Mouse (Mus musculus) macrophage (primary cell): ENCODE measurements around the gene Olfr263. TPM values are rescaled to one million over a fixed set of nuclear protein-coding genes. Genes with fewer than 3 reads are reported as not detected.
"Not testable (repeated sequence)": the region's sequence is repeated elsewhere in the genome, so short reads cannot be mapped to it uniquely, and the experiment has no call there.

Experiments
- H3K27ac ChIP-seq: fragments of 350-480 bp; formaldehyde crosslinking; 2 replicates; pipeline ENCODE4 v1.9.0; 2021
- H3K36me3 ChIP-seq: fragments of 350-480 bp; formaldehyde crosslinking; 2 replicates; pipeline ENCODE4 v1.9.0; 2021; ENCODE audit errors: inconsistent target
- H3K4me3 ChIP-seq: fragments of 350-480 bp; formaldehyde crosslinking; 2 replicates; pipeline ENCODE4 v1.9.0; 2021; ENCODE audit errors: inconsistent target
- H3K79me2 ChIP-seq: fragments of 350-480 bp; formaldehyde crosslinking; 2 replicates; pipeline ENCODE4 v1.9.0; 2021; ENCODE audit errors: inconsistent target
- WGBS: methylation state at CpG from one replicate; pipeline ENCODE4 v1.1.7; 2026; ENCODE audit warnings: inconsistent platforms; ENCODE audit not compliant: missing documents; 5-methylcytosine and 5-hydroxymethylcytosine counted together
- polyA plus RNA-seq: library from polyadenylated mRNA; stranded (reverse); fragments of 250-400 nt; gene quantifications from 3 replicates; pipeline ENCODE4 v1.2.4, GENCODE M21; 2018; ENCODE audit warnings: inconsistent platforms
- total RNA-seq, 78 experiments: library from RNA; depleted of rRNA; stranded (reverse); fragments of 250-400 nt; gene quantifications; 1 replicate in 9 of 78; 2 replicates in 24 of 78; 3 replicates in 43 of 78; 4 replicates in 2 of 78; pipeline ENCODE4 v1.2.4; 2018; ENCODE audit warnings: inconsistent platforms in 56 of 78

The Olfr263 gene
- total RNA-seq (2018; cell fraction: chromatin; rRNA removed): not detected
- total RNA-seq (2018; cell fraction: cytosol; rRNA removed): not detected
- total RNA-seq (2018; cell fraction: nucleus; rRNA removed): not detected
- polyA plus RNA-seq: not detected in 3 replicates

DNA sequence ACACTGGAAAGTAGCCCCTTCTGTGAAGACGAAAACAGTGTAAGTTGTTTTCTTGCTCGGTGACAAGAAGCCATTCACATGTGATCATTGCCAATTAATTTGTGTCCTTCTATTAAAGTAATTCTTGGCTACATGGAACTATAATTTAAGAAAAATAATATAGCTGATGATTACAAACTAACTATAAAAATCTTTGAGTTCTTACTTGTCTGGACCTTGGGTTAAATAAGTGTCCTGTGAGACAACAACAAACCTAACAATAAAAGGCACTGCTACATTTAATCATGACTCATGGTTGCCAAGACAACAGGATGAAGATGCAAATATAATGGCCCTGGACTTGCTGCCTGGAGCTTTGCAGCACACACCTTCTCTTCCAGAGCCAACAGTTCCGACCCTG lies at the start of gene Olfr263:
Olfr263 (plus strand) TSS at position 301 of the 400 bp plus-strand sequence.
- not testable (repeated sequence) for H3K27ac ChIP-seq, H3K4me3 ChIP-seq, H3K79me2 ChIP-seq, H3K36me3 ChIP-seq
- WGBS: 70% methylated on average over 2 of the region's 3 CpGs

DNA sequence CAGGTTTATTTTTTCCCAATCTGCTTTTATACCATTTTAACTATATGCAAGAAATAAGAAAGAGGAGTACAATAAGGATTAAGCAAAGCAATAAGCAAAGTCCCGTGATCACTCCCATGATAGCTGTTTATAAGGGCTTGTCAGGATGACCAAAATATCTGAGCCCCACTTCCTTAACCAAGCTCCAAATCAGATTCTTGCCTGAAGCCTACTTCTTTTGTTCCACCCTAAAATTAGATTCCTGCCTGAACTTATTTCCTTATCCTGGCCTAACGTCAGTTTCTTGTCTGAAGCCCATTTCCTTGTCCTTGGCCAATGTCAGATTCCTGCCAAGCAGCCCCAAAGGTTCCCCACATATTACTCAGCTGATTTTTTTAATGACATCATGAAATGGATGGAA lies 46.8 kb upstream of the Olfr263 start:
- 53% methylated on average over 2 of the region's 2 CpGs for WGBS
- Histone ChIP-seq H3K36me3 (no peaks in the 10 kb centered on the region), H3K79me2 (no peaks in the 10 kb centered on the region), H3K4me3 (no peak overlapping the region), H3K27ac (no peak overlapping the region)

DNA sequence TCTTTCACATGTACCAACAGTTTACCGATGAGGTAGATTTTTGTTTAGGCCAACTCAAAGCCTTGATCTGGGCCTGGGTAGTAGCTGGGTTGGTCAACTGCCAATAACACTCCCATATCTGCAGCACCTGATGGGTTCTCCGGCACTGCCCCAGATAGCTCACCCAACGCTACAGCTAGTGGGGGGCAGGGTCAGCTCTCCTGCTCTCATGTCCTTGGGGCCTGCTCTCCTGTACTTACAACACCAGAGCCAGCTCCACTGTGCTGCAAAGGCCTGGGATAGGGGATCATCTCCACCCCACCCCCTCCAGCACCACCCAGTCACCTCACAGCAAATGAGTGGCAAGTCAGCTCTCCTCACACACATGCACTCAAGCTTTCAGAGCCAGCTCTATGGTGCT lies 19.7 kb upstream of the Olfr263 start:
- WGBS: 94% methylated on average over 3 of the region's 3 CpGs
- H3K79me2 ChIP-seq: no peaks in the 10 kb centered on the region
- no peaks in the 10 kb centered on the region for H3K36me3 ChIP-seq
- no peak overlapping the region for H3K4me3 ChIP-seq
- H3K27ac ChIP-seq: no peak overlapping the region

DNA sequence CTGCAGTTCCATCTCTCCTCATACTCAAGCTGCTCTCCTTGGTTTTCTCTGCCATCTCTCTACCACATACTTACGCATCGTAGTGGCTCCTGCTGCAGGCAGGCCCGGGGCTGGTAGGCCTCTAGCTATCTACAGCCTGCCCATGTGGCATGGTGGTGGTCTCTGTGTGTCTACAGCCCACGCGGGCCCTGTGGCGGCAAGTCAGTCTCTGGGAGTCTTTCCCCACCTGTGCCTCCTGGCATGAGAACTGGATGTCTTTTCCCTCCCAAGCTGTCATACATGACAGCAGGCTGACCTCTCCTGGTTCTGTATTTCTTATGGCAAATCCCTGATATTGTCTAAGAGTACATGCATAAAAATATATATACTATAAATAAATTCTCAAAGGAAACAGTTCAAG lies 19.0 kb upstream of the Olfr263 start:
- Histone ChIP-seq H3K36me3 (no peaks in the 10 kb centered on the region), H3K27ac (no peak overlapping the region), H3K4me3 (no peak overlapping the region), H3K79me2 (no peaks in the 10 kb centered on the region)
- 92% methylated on average over 6 of the region's 6 CpGs for WGBS

DNA sequence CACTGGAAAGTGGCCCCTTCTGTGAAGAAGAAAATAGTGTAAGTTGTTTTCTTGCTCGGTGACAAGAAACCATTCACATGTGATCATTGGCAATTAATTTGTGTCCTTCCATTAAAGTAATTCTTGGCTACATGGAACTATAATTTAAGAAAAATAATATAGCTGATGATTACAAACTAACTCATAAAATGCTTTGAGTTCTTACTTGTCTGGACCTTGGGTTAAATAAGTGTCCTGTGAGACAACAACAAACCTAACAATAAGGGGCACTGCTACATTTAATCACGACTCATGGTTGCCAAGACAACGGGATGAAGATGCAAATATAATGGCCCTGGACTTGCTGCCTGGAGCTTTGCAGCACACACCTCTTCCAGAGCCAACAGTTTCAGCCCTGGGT lies 18.3 kb upstream of the Olfr263 start, which contains the start of gene Olfr1369-ps1:
Olfr1369-ps1 (plus strand) TSS at position 301 of the 400 bp plus-strand sequence.
- not testable (repeated sequence) for H3K27ac ChIP-seq, H3K36me3 ChIP-seq, H3K79me2 ChIP-seq, H3K4me3 ChIP-seq
- 83% methylated on average over 3 of the region's 3 CpGs for WGBS

DNA sequence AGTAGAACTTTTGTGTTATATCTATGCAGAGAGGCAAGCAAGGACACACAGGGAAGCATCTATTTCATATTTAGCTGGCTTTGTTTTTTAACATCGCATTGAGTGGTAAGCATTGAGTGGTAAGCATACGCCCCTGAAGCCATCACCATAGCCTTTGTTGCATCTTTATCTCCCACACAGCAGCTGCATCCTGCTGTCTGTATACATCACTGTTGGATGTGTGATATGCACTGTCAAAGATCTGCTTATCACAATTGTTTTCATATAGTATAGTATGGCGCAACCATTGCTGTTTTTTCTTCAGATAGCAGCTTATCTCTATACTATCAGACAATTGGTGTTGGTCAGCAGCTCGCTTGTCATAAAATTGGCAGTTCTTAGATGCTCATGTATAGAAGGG lies 15.3 kb upstream of the Olfr263 start:
- Histone ChIP-seq H3K4me3 (no peak overlapping the region), H3K27ac (no peak overlapping the region), H3K36me3 (no peaks in the 10 kb centered on the region), H3K79me2 (no peaks in the 10 kb centered on the region)
- 78% methylated on average over 4 of the region's 4 CpGs for WGBS

DNA sequence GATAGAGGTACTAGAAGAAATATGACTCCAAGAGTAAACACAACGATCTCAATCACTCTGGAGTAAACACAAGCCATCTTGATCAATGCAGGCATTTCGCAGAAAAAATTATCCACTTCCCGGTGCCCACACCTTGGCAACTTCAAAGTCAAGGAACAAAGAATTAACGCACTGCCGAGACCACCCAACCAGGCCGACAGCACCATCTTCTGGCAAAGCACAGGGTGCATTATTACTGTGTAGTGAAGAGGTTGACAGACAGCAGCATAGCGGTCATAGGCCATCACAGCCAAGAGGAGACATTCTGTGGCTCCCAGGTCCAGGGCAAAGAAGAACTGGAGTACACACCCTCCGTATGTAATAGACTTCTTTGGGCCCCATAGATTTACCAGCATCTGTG lies 13.0 kb downstream of the Olfr263 start:
- H3K79me2 ChIP-seq: no peaks in the 10 kb centered on the region
- H3K4me3 ChIP-seq: no peak overlapping the region
- WGBS: 41% methylated on average over 7 of the region's 8 CpGs
- H3K36me3 ChIP-seq: no peaks in the 10 kb centered on the region
- H3K27ac ChIP-seq: no peak overlapping the region

DNA sequence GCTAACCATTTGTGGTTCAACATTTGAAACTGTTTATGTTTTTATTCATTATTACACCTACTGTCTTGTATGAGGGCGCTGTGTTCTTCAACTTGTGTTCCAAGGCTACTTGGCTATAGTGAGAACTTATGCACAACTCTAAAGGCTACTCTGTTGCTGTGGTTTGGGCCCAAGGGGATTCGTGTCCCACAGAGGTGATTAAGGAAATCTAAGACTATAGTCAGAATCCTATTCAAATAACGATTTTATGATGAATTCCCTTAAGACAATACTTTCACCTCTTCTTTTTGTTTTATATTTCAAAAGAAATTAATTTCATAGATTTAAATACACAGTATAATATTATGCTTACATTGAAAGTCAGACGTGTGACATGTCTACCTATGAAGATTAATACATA lies 16.3 kb downstream of the Olfr263 start, which contains the start of gene Olfr1368:
Olfr1368 (minus strand) TSS at position 101 of the 400 bp plus-strand sequence.
- Histone ChIP-seq H3K79me2 (no peaks in the 10 kb centered on the region), H3K4me3 (no peak within 1 kb of the TSS), H3K27ac (no peak within 1 kb of the TSS), H3K36me3 (no peaks in the 10 kb centered on the region)
- WGBS: 85% methylated on average over 4 of the region's 4 CpGs

DNA sequence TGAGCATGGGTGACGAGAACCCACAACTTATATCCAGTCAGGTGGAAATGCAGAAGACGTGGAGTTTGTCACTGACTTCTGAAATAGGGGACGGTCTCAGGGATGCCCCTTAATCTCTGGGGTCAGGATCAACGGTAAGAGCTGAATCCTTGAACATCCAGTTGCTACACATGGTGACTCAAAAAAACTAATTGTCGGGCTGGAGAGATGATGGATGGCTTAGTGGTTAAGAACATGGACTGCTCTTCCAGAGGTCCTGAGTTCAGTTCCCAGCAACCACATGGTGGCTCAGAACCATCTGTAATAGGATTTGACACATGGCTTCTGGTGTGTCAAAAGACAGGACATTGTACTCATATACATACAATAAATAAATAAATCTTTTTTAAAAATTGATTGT lies 26.4 kb downstream of the Olfr263 start:
- Histone ChIP-seq H3K79me2 (no peaks in the 10 kb centered on the region), H3K4me3 (no peak overlapping the region), H3K27ac (no peak overlapping the region), H3K36me3 (no peaks in the 10 kb centered on the region)
- WGBS: 92% methylated on average over 5 of the region's 5 CpGs

DNA sequence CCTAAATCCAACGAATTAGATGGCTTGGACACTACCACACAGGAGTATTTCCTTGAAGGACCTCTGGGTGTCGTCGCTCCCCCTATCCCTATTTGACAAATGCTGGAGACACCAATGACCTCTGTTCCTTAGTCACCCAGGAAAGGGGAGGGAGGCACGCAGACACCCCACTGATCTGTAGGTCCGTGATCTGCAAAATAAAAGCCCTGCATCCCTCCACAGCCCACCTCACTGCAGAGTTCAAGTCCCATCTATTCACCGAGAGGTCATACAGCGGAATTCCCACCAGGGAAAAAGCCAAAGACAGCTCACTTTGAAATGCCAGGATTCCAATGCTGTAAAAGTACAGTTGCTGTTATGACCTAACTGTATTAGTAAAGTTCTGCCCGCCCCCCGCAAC lies 28.6 kb downstream of the Olfr263 start:
- H3K36me3 ChIP-seq: no peaks in the 10 kb centered on the region
- 29% methylated on average over 9 of the region's 9 CpGs for WGBS
- no peak overlapping the region for H3K27ac ChIP-seq
- H3K4me3 ChIP-seq: no peak overlapping the region
- no peaks in the 10 kb centered on the region for H3K79me2 ChIP-seq

DNA sequence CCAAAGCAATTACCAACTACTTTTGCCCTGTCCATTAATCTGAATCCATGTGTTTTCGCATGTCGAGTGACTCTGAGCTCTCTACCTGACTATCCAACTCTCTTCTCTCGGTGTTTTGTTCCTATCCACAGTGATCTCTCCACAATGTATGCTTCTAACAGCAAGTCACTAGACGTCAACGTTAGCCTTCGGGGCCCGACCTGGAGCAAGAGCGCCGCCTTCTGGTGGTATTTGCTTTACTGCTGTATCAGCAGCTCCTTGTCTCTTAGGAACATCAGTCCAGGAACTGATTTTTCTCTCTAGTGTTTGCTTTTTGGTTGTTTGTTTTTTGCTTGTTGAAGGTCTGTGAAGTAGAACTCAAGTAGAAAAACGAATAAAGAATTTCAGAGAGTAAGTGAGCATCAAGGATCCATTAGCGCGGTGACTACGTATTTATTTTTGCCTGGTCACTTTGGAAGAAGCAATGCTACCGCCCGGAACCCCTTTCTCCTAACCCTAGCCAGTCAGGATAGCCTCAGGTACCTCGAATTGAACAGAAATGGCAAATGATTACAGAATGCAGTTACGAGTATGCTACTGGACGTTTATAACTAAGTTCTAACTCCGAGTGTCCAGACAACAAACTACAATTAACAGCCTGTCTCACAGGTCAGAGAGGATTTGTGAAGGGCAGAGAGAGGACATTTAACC lies 29.5 kb downstream of the Olfr263 start:
- H3K36me3 ChIP-seq: no peaks in the 10 kb centered on the region
- WGBS: 3% methylated on average over 19 of the region's 19 CpGs
- no peaks in the 10 kb centered on the region for H3K79me2 ChIP-seq
- peak overlapping the region; percentile 71 for H3K4me3 ChIP-seq
- no peak overlapping the region for H3K27ac ChIP-seq

DNA sequence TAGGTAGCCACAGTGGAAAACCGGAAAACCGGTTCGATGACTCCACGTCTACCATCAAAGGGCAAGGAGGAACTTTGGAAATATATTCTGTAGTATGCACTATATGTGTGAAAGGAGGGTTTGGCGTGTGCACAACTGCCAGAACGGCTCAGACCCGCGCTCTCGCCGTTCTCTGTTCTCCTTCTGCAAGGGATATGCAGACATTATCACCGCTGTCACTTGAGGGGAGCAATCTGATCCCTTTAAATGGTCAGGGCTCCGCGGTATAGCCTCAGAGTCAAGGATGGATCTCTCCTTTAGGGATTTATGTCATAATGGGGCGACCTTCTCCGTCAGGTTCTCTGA lies 30.0 kb downstream of the Olfr263 start:
- 0% methylated on average over 15 of the region's 15 CpGs for WGBS
- Histone ChIP-seq H3K27ac (no peak overlapping the region), H3K36me3 (no peaks in the 10 kb centered on the region), H3K79me2 (no peaks in the 10 kb centered on the region), H3K4me3 (peak overlapping the region; percentile 71)

DNA sequence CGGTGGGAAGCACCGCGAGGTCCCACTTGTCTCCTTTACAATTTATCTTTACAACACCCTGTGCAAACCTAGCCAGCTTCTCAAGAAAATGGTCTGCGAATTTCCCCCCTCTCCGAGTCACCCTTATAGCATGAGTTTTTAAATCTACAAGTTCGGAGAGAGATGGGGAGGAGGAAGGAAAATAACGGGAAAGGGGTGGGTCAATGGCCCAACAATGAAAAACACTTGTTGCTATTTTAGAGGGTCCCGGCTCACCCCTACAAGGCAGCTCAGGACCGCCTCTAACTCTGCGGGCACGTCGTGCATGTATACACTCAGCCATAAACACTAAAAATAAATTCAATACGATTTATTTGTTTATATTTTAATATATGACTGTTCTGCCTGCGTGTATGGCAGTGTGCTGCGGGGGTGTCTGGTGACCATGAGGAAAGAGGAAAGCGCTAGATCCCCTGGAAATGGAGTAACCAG lies 30.6 kb downstream of the Olfr263 start:
- H3K4me3 ChIP-seq: peak overlapping the region; percentile 71
- 5% methylated on average over 16 of the region's 16 CpGs for WGBS
- H3K36me3 ChIP-seq: no peaks in the 10 kb centered on the region
- no peak overlapping the region for H3K27ac ChIP-seq
- H3K79me2 ChIP-seq: no peaks in the 10 kb centered on the region

DNA sequence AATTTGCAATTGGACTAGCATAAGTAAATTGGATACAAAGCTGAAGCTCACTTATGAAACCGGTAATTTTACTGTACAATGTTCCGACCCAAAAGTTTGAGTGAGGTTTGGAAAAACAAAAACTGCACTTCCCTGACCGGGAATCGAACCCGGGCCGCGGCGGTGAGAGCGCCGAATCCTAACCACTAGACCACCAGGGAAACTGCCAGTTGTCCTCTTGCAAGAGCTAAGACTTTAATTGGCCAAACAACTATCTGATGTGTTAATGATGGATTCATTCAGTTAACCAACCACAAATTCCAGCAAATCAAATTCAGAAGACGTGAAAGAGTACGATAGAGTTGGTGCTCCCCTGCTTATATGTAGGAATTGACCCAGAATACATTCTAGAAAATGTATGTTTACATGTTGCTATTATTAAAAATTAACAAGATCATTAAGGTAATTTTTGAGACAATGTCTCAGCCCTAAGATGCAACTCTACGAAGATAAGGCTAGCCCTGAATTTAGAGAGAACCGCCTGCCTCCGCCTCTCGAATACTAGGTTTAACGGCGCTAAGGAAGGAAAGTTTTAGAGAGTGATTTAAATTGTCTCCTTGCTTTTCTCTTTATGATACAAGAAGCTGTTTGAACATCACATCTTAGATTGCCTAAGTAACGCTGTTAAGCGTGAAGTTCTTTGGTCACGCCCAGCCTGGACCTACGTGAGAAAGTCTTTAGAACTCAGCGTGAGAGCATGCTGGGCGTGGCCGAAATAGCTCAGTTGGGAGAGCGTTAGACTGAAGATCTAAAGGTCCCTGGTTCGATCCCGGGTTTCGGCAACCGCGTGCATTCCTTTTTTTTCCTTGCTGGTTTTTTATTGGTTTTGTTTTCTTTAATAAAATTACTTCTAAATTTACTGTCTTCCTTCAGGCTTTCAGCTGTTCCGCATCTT lies 31.5 kb downstream of the Olfr263 start:
- Histone ChIP-seq H3K27ac (no peak overlapping the region), H3K36me3 (no peaks in the 10 kb centered on the region), H3K4me3 (peak overlapping the region; percentile 71), H3K79me2 (no peaks in the 10 kb centered on the region)
- WGBS: 1% methylated on average over 32 of the region's 32 CpGs

DNA sequence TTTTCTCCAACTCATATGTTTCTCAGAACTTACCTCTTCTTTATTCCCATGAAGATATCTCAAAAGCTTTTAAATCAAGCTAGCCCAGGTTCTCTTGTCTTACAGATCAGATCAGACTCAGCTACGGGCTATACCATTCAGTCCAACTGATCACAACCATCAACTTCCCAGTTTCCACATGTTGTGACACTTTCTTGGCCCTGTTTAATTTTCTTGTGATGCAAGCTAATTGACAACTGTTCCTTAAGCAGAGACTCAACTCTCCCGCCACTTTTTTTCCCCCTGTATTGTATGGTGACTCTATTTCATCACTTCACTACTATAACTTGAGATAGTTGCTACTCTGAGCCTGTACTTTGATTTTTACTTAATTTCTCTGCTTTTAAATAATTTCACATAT lies 32.2 kb downstream of the Olfr263 start:
- no peaks in the 10 kb centered on the region for H3K79me2 ChIP-seq
- peak overlapping the region; percentile 71; the same call in 1 of the 2 replicates for H3K4me3 ChIP-seq
- 25% methylated on average over 2 of the region's 2 CpGs for WGBS
- H3K27ac ChIP-seq: no peak overlapping the region
- H3K36me3 ChIP-seq: no peaks in the 10 kb centered on the region
